Mouse (Mus musculus) forebrain, embryonic 10.5 days (tissue): ENCODE measurements around the gene Dnajc25. TPM values are rescaled to one million over a fixed set of nuclear protein-coding genes. Genes with fewer than 3 reads are reported as not detected.
A peak's percentile ranks its signal among the peaks of the same experiment; 100 is the strongest.

Source experiments
- DNase-seq: peaks from one replicate; pipeline ENCODE4 v3.0.0-alpha.2; 2017; ENCODE audit warnings: low spot score; ENCODE audit errors: extremely low spot score
- H3K27ac ChIP-seq: fragments of 300-500 bp; sonication (generic); 2 replicates; pipeline ENCODE4 v1.5.1; 2016; ENCODE audit warnings: mild to moderate bottlenecking
- H3K27me3 ChIP-seq: fragments of 300-500 bp; sonication (generic); 2 replicates; pipeline ENCODE4 v1.6.1; 2016; ENCODE audit warnings: mild to moderate bottlenecking; ENCODE audit not compliant: poor library complexity, severe bottlenecking
- H3K36me3 ChIP-seq: fragments of 300-500 bp; sonication (generic); replicated peaks from 2 replicates; pipeline ENCODE4 v1.6.1; 2016; ENCODE audit warnings: mild to moderate bottlenecking, moderate library complexity
- H3K4me1 ChIP-seq: fragments of 300-500 bp; sonication (generic); 2 replicates; pipeline ENCODE4 v1.6.1; 2016
- H3K4me3 ChIP-seq: fragments of 300-500 bp; sonication (generic); 2 replicates; pipeline ENCODE4 v1.5.1; 2016; ENCODE audit warnings: mild to moderate bottlenecking, moderate library complexity
- H3K9me3 ChIP-seq: fragments of 300-500 bp; sonication (generic); 2 replicates; pipeline ENCODE4 v1.6.1; 2016; ENCODE audit warnings: mild to moderate bottlenecking, moderate library complexity
- WGBS: fragments of 180-500 bp; shearing (Covaris S2); methylation state at CpG from one replicate; pipeline ENCODE4 v1.1.7; 2016; 5-methylcytosine and 5-hydroxymethylcytosine counted together
- polyA plus RNA-seq: library from polyadenylated mRNA; unstranded; fragments of >200 nt; fragmentation: Nextera tagmentation; extraction: Ambion mirVana; gene quantifications from 2 replicates; pipeline ENCODE4 v1.2.1, GENCODE M21; 2016

The Dnajc25 gene
- polyA plus RNA-seq, 1 experiment from 2014 or later: 5.9 TPM

DNA sequence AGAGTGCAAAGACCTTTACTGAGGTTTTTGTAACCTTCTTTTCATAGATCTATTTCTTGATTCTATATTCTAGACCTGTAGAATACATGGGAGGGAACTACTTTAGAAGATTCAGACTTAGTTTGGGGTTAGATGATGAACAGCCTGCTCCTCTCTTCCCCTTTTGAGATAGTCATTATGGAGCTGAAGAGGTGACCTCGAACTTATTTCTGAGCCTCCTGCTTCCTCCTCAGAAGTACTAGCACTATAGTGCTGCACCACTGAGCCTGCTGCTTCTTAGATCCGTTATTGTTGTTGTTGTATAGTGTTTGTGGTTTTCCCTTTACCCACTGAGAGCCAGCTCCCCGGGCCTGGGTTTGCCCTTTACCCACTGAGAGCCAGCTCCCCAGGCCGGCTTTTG lies 14.8 kb downstream of the Dnajc25 start:
- Histone ChIP-seq H3K27me3 (no peaks in the 10 kb centered on the region), H3K4me1 (peaks cover 24% of the 10 kb centered on the region), H3K4me3 (no peak overlapping the region), H3K27ac (no peak overlapping the region), H3K9me3 (no peaks in the 10 kb centered on the region), H3K36me3 (no peaks in the 10 kb centered on the region)
- DNase-seq: no peak
- 73% methylated on average over 4 of the region's 4 CpGs for WGBS

DNA sequence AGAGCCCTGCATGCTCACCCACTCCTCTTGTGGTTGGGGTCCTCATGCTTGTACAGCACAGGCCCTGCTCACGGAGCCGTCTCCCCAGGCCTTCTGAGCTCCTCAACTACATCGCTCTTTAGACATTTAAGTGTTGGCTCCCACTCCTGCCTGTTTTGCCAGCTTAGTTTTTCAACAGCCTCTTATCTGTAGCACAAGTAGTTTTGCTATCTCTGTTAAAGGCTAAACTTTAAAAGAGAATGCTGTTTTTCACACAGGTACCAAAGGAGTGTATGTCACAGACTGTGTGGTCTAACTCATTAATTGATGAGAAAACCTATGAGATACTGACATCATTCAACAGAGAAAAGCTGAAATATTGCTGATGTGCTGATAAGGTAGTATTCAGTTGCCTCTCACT lies 16.6 kb downstream of the Dnajc25 start:
- H3K9me3 ChIP-seq: no peaks in the 10 kb centered on the region
- DNase-seq: no peak
- H3K27ac ChIP-seq: no peak overlapping the region
- 90% methylated on average over 3 of the region's 3 CpGs for WGBS
- no peaks in the 10 kb centered on the region; the same call in 1 of the 2 replicates for H3K36me3 ChIP-seq
- H3K27me3 ChIP-seq: no peaks in the 10 kb centered on the region
- H3K4me3 ChIP-seq: no peak overlapping the region
- peaks cover 7% of the 10 kb centered on the region for H3K4me1 ChIP-seq

DNA sequence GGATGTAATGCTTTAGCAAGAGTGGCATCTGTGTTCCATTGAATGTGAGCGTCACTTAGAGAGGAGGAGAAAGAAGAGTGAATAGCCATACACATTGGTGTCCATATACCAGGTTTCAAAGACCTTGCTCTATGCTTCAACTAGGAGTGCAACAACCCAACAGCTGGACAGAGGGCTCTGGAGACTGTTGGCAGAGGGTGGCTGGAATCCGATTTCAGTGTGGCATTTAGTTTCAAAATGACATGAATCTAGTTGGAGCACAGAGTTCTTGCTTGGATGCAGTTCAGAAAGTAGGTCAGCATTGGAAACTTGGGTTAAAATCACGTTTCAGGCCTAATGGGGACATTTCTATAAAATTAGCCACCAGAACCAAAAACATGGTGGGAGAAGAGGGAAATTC lies 20.3 kb downstream of the Dnajc25 start:
- Histone ChIP-seq H3K4me1 (no peaks in the 10 kb centered on the region), H3K27me3 (no peaks in the 10 kb centered on the region), H3K9me3 (no peaks in the 10 kb centered on the region), H3K4me3 (no peak overlapping the region), H3K36me3 (peaks cover 28% of the 10 kb centered on the region), H3K27ac (no peak overlapping the region)
- DNase-seq: no peak
- WGBS: 95% methylated on average over 3 of the region's 3 CpGs

DNA sequence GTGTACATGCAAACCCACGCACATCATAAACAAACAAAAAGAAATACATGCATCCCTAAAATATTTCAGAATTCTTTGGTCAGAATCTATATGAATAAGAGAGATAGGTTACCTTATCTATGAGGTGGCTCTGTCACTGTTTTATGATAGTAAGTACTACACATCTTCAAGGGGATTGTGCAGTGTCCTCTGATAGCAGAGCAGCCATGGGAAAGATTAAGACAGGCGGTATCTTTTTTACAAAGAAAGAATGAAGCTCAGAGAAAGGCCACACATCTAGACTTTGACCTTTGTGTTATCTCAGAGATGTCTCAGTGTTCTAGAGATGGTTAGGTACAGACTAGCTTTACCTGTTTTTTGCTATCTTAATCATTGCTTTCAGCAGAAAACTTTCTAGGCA lies 22.1 kb downstream of the Dnajc25 start:
- H3K9me3 ChIP-seq: no peaks in the 10 kb centered on the region
- H3K36me3 ChIP-seq: peaks cover 40% of the 10 kb centered on the region
- H3K4me1 ChIP-seq: no peaks in the 10 kb centered on the region
- no peaks in the 10 kb centered on the region for H3K27me3 ChIP-seq
- no peak overlapping the region for H3K27ac ChIP-seq
- DNase-seq: no peak
- 93% methylated on average over 2 of the region's 2 CpGs for WGBS
- H3K4me3 ChIP-seq: no peak overlapping the region

DNA sequence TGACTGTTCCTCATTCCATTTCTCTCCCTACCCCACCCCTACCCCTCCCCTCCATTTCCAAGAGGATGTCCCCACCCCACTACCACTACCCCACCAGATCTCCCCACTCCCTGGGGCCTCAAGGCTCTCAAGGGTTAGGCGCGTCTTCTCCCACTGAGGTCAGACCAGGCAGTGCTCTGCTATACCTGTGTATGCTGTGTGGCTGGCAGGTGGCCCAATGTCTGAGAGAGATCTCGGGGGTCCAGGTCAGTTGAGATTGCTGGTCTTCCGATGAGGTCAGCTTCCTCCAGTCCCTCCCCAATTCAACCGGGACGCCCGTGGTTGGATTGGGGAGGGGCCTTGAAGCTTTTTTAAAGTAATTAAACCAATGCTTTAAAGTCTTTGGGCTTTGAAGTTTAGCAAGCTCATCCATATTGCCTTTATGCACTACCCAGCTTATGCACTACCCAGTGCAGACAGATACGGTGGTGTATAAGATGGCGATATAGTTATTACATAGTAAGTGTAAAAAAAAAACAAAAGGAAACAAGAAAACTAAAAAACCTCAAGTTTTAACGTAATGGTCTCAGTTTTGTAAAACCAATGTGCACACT lies 39.6 kb downstream of the Dnajc25 start:
- H3K36me3 ChIP-seq: no peaks in the 10 kb centered on the region; the same call in 1 of the 2 replicates
- peak overlapping the region; percentile 84 for H3K4me3 ChIP-seq
- peak overlapping the region; percentile 91; the same call in 1 of the 2 replicates for H3K27ac ChIP-seq
- peaks cover 16% of the 10 kb centered on the region for H3K4me1 ChIP-seq
- 82% methylated on average over 10 of the region's 10 CpGs for WGBS
- DNase-seq: no peak
- H3K9me3 ChIP-seq: peaks cover 9% of the 10 kb centered on the region; the same call in 1 of the 2 replicates
- H3K27me3 ChIP-seq: no peaks in the 10 kb centered on the region

DNA sequence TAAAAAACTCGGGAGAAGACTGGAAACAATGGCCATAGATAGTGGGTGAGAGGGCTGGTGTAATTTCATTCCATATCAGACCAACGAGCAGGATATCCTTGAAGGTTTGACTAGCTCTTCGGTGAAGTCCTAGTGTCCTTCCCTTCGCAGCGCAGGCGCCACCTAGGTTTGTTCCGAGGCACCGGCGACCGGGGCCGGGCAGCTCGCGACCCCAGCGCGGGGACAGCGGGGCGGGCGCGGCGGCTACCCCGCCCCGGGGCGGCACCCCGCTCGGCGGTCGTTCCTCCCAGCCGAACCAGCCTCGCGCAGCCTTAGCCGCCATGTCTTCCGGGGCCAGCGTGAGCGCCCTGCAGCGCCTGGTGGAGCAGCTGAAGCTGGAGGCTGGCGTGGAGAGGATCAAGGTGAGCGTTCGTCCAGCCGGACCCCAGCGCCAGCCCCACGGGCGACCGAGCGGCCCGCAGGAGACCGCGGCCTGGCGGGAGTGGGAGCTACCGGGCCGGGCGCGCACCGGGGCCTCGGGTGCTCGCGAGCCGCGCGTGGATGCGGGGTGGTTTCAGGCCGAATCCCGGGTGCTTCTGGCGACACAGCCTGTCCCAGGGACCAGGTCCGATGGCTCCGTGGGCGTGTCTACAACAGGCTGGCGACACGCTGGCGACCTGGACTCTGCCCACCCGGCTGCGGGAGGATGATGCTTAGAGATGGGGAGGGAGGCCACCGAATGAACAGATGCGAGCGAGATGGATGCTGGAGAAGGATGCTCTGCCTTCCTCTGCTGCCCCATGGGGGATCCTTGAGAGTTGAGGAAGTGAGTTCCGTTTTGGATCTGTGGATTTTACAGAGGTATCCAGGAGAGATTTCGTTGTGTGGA lies 40.3 kb downstream of the Dnajc25 start, which contains the start of gene Gng10:
Gene Gng10 (plus strand): TSS at position 171 of the 868 bp plus-strand sequence.
- 10% methylated on average over 76 of the region's 76 CpGs for WGBS
- peak within 1 kb of the TSS; percentile 84 for H3K4me3 ChIP-seq
- H3K9me3 ChIP-seq: peaks cover 8% of the 10 kb centered on the region; the same call in 1 of the 2 replicates
- DNase-seq: peak; percentile 59
- no peaks in the 10 kb centered on the region for H3K27me3 ChIP-seq
- H3K27ac ChIP-seq: peak within 1 kb of the TSS; percentile 91
- H3K36me3 ChIP-seq: peaks cover 4% of the 10 kb centered on the region
- peaks cover 16% of the 10 kb centered on the region for H3K4me1 ChIP-seq

DNA sequence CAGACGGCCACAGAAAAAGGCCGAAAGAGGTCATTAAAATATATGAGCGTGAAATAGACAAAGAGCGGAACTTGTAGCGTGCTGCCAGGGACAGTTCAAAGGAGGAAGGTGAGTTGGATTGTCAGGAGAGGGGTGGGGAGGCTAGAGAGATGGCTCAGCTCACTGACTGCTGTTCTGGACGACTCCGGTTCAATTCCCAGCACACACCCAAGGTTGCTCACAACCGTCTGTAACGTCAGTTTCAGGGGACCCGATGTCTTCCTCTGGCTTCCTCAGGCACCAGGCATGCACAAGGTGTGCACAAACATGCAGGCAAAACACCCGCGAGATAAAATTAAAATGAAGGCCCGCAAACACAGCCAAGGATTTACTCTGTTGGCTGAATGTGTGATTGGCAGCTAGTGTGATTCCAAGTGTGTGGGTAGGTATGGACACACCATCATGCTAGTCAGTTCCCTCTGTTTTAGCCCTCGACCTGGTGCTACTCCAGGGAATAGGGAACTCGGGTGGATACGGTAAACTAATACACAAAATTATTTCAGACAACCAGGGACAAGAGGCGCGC lies 41.0 kb downstream of the Dnajc25 start:
- DNase-seq: no peak
- H3K4me3 ChIP-seq: peak overlapping the region; percentile 84
- H3K27ac ChIP-seq: peak overlapping the region; percentile 91
- WGBS: 58% methylated on average over 18 of the region's 18 CpGs
- H3K36me3 ChIP-seq: peaks cover 9% of the 10 kb centered on the region
- H3K27me3 ChIP-seq: no peaks in the 10 kb centered on the region
- peaks cover 8% of the 10 kb centered on the region; the same call in 1 of the 2 replicates for H3K9me3 ChIP-seq
- peaks cover 16% of the 10 kb centered on the region for H3K4me1 ChIP-seq

DNA sequence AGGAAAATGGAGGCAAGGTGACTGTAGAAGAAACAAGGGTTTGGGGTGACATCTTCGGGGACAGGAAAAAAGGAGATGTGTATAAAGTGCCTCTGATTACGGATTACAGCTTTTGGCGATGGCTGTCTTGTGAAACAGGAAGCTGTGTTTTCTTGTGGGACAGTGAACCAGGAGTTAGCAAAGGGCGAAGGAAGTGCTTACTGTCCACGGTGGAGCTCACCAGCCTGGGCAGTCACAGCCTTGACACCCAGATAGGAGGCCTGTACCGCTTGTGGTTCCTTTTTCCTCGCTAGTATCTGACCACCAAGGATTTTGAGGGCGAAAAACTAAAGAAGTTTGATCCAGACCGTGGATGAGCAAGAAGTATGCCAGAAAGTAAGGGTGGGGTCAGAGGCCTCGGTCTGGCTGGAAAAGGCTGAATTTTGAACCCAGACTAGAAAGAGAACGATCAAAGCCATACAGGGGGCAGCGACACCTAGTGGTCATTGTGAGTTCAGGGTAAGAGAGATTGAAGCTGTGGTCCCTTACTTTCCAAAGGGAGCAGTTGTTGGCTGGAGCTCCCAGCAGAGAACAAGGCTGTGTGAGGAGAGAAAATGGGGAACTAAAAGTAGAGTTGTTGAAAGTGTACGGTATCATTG lies 41.7 kb downstream of the Dnajc25 start:
- Histone ChIP-seq H3K27me3 (no peaks in the 10 kb centered on the region), H3K36me3 (peaks cover 9% of the 10 kb centered on the region), H3K27ac (no peak overlapping the region), H3K4me1 (peaks cover 16% of the 10 kb centered on the region), H3K9me3 (peaks cover 8% of the 10 kb centered on the region; the same call in 1 of the 2 replicates), H3K4me3 (0 out of 2 replicates have a peak overlapping the region, but pooled peaks have one; percentile 4)
- peak; percentile 81 for DNase-seq
- 44% methylated on average over 13 of the region's 13 CpGs for WGBS

DNA sequence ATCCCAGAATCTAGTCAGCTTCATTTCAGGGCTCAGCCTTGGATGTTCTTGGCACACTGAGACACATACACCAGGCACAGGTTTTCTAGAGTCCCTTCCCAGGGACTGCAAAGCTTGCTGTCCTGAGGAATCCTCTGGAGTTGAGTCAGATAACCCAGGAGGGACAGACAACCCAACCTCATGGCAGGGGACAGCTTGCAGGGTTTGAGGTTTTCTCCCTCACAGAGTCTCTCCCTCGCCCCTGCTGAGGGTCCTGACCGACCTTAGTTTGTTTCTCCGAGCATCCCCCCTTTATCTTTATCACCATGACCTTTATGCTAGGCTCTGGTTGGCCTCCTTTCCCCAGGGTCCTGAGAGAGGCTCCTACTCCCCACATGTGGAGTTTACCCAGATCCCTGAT lies 42.7 kb downstream of the Dnajc25 start:
- DNase-seq: no peak
- peaks cover 9% of the 10 kb centered on the region for H3K36me3 ChIP-seq
- H3K27ac ChIP-seq: no peak overlapping the region
- H3K4me3 ChIP-seq: no peak overlapping the region
- 87% methylated on average over 3 of the region's 3 CpGs for WGBS
- H3K27me3 ChIP-seq: no peaks in the 10 kb centered on the region
- peaks cover 16% of the 10 kb centered on the region for H3K4me1 ChIP-seq
- H3K9me3 ChIP-seq: peaks cover 8% of the 10 kb centered on the region; the same call in 1 of the 2 replicates

DNA sequence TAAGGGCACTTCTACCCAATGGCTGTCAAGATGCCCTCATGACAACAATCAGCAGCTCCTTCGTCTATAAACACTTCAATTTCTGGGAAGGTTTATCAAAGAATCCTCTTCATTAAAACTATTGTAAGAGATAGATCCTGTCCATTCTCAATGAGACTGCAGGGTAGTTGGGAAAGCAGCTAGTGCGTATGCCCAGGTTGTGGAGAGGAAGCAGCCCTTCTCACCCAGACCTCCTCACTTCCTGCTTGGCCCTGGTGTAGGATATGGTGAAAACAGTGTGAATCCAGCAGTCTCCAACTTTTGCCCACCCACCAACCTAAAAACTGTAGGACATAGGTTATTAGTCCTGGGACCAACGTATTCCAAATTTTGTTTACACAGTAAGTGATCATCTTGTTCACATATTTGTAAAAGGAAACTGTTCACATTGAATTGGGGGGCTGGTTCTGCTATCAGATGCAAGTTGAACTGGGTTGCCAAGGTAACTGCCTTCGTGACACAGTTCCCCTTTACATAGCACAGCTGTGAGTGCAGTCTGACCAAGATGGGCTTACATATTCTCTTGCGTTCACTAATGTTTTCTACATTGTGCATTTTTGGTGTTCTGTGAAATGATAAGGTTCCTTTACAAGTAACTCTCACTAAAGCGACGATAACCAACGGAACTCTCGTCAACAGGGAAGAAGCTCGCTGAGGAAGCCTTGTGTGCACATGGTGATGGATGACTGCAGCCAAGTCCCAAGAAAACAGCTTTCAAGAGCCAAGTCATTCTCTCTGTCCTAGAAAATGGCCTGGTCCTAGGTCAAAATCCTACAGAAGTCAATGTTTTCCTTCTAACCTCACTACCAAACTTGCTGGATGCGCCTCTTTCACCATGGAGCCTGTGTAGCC lies 45.8 kb downstream of the Dnajc25 start:
- Histone ChIP-seq H3K36me3 (peaks cover 9% of the 10 kb centered on the region), H3K4me3 (no peak overlapping the region), H3K27ac (no peak overlapping the region), H3K27me3 (no peaks in the 10 kb centered on the region), H3K4me1 (peaks cover 7% of the 10 kb centered on the region), H3K9me3 (no peaks in the 10 kb centered on the region)
- WGBS: 93% methylated on average over 11 of the region's 11 CpGs
- DNase-seq: no peak

DNA sequence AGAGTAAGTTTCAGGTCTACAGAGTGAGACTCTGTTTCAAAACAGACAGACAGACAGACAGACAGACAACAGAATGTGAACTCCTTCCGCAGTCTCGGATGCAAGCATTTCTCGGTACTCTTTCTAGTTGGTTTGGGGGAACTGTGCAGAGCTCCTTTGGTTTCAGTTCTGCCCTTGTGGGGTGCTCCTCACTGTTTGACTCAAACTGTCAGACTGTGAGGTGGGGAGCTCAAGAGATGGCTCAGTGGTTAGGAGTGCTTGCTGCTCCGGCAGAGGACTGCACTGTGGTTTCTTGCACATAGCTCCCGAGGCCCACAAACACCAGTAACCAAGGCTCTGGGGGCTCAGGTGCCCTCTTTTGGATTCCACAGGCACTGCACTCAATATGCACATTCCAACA lies 48.2 kb downstream of the Dnajc25 start:
- Histone ChIP-seq H3K27me3 (no peaks in the 10 kb centered on the region), H3K9me3 (no peaks in the 10 kb centered on the region), H3K27ac (no peak overlapping the region), H3K4me3 (no peak overlapping the region), H3K36me3 (peaks cover 9% of the 10 kb centered on the region), H3K4me1 (peaks cover 4% of the 10 kb centered on the region; the same call in 1 of the 2 replicates)
- no peak for DNase-seq
- WGBS: 96% methylated on average over 5 of the region's 5 CpGs

DNA sequence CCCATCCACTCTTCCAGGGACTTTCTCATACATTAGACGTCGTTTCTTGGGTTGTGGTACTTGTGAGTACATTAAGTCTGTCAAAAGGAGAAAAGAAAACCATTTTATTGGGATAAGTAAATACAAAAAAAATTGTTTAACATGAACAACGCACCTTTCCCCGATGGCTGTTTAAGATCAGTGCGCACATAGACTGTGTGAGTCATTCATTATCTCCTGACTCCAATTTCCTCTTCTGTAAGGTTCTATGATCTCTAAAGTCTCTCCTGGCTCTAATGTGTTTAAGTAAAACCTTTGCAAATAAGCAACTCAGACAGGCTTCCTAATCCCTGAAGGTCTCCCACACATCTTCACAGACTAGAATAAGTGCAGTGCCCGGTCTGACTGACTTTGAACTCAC lies 49.0 kb downstream of the Dnajc25 start:
- WGBS: 92% methylated on average over 6 of the region's 6 CpGs
- no peak for DNase-seq
- Histone ChIP-seq H3K4me1 (peaks cover 4% of the 10 kb centered on the region; the same call in 1 of the 2 replicates), H3K27me3 (no peaks in the 10 kb centered on the region), H3K27ac (no peak overlapping the region), H3K4me3 (no peak overlapping the region), H3K9me3 (no peaks in the 10 kb centered on the region), H3K36me3 (peaks cover 9% of the 10 kb centered on the region)
